Mouse (Mus musculus): Measurements from ENCODE around the gene Cox4i2. TPM values are rescaled to one million over a fixed set of nuclear protein-coding genes. Genes with fewer than 3 reads are reported as not detected.

The Cox4i2 gene
- total and polyA plus RNA-seq, 3 experiments: 0.16 TPM; not detected in 2

DNA sequence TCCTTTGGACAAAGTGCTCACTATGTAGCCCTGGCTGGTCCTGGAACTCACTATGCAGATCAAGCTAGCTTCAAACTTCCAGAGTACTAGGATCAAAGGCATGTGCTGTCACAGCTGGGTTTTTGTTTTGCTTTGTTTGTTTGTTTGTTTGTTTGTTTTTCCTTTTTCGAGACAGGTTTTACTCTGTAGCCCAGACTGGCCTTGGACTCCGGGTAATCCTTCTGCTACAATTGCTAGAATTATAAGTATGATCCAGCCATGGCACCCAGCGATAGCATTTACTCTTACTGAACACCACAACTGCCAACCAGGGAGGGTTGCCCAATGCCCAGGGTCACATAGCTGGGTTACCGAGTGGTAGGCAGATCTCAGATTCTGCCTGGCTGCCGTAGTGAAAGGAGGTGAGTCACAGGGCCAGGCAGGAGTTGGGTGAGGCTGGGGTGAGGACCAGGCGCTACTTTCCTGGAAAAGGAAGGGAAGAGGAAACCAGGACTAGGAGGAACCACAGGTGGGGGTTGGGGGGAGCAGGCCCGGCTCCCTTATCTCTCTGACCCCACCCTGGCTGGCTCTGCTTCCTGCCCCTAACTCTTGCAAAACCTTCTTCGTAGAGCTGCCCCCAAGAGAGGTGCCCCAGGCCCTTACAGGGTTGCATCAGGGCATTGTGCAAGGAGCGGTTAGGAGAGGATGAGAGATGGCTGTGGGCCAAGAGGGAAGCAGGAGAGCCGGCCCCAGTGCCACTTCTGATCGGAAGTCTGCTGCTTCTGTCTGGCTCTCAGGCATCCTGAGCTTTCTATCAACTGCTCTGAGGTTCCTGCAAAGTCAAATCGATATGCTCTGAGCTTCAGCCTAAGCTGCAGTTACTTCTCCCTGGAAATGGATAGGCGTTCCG, 12.6 kb upstream of the Cox4i2 start:
- Histone ChIP-seq H3K4me1 (ENCODE audit: insufficient read depth, low read depth, low read length) (peaks cover 77% of the 10 kb centered on the region), H3K36me3 (replicated peaks) (peaks cover 14% of the 10 kb centered on the region), H3K9me3 (replicated peaks) (no peaks in the 10 kb centered on the region), H3K27me3 (ENCODE audit: insufficient read depth, low read length) (no peaks in the 10 kb centered on the region), H3K4me3 (ENCODE audit: low read depth, low read length) (peak overlapping the region; percentile 60; the same call in 1 of the 2 replicates)
- TF ChIP-seq GATA2 (IDR thresholded peaks at IDR 0.05; ENCODE audit: borderline replicate concordance, low read depth, low read length): no peak
- no peak; the same call in 1 of the 2 replicates for TF ChIP-seq TAL1 (conservative IDR thresholded peaks at IDR 0.05; ENCODE audit: low read depth, low read length)
- TF ChIP-seq CTCF (IDR thresholded peaks at IDR 0.05; ENCODE audit: low read depth, low read length): no peak
- no peak for TF ChIP-seq POLR2AphosphoS5 (IDR thresholded peaks at IDR 0.05; ENCODE audit: insufficient replicate concordance, low read depth, low read length)
- TF ChIP-seq GATA1 (IDR thresholded peaks at IDR 0.05; ENCODE audit: borderline replicate concordance, low read length): no peak
- ATAC-seq (ENCODE audit: extremely low read depth, insufficient number of reproducible peaks, low FRiP score, poor library complexity, severe bottlenecking): peak; percentile 42
- peak; percentile 67 for DNase-seq (ENCODE audit: low spot score)

DNA sequence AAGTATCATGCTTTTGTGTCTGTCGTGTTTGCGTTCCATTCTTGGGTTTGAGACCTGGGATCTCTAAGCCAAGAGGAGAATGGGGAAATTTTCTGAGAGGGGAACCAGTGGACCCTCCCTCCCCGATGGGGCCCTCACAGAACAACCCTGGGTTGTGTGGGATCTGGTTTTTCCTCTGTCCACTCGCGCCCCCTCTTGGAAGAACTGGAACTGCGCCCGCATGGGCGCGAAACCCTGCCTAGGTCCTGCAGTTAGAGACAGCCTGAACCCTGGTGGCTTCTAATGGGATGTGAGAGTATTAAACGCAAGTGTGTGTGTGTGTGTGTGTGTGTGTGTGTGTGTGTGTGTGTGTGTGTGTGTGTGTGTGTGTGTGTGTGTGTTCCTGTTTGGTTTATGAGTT, 11.5 kb upstream of the Cox4i2 start:
- Histone ChIP-seq H3K9me3 (replicated peaks) (no peaks in the 10 kb centered on the region), H3K4me1 (ENCODE audit: insufficient read depth, low read depth, low read length) (peaks cover 73% of the 10 kb centered on the region), H3K27me3 (ENCODE audit: insufficient read depth, low read length) (no peaks in the 10 kb centered on the region), H3K4me3 (ENCODE audit: low read depth, low read length) (no peak overlapping the region; the same call in 1 of the 2 replicates), H3K36me3 (replicated peaks) (peaks cover 10% of the 10 kb centered on the region)
- DNase-seq (ENCODE audit: low spot score) (peak; percentile 63), ATAC-seq (ENCODE audit: extremely low read depth, insufficient number of reproducible peaks, low FRiP score, poor library complexity, severe bottlenecking) (no peak)
- peak; percentile 70 for TF ChIP-seq CTCF (IDR thresholded peaks at IDR 0.05; ENCODE audit: low read depth, low read length)
- TF ChIP-seq GATA1 (IDR thresholded peaks at IDR 0.05; ENCODE audit: borderline replicate concordance, low read length): no peak
- no peak for TF ChIP-seq TAL1 (conservative IDR thresholded peaks at IDR 0.05; ENCODE audit: low read depth, low read length)
- no peak for TF ChIP-seq GATA2 (IDR thresholded peaks at IDR 0.05; ENCODE audit: borderline replicate concordance, low read depth, low read length)
- TF ChIP-seq POLR2AphosphoS5 (IDR thresholded peaks at IDR 0.05; ENCODE audit: insufficient replicate concordance, low read depth, low read length): no peak

- DNase-seq (ENCODE audit: low spot score): no peak
- no peak overlapping the region for H3K4me3 ChIP-seq (ENCODE audit: low read depth, low read length)
- peaks cover 32% of the 10 kb centered on the region for H3K4me1 ChIP-seq (ENCODE audit: insufficient read depth, low read depth, low read length)
- TF ChIP-seq GATA1 (IDR thresholded peaks at IDR 0.05; ENCODE audit: borderline replicate concordance, low read length) (no peak), GATA2 (IDR thresholded peaks at IDR 0.05; ENCODE audit: borderline replicate concordance, low read depth, low read length) (no peak), TAL1 (conservative IDR thresholded peaks at IDR 0.05; ENCODE audit: low read depth, low read length) (no peak), CTCF (IDR thresholded peaks at IDR 0.05; ENCODE audit: low read depth, low read length) (no peak), POLR2AphosphoS5 (IDR thresholded peaks at IDR 0.05; ENCODE audit: insufficient replicate concordance, low read depth, low read length) (no peak)
- H3K36me3 ChIP-seq (replicated peaks): no peaks in the 10 kb centered on the region
- peaks cover 67% of the 10 kb centered on the region for H3K27me3 ChIP-seq (ENCODE audit: insufficient read depth, low read length)
- no peak for ATAC-seq (ENCODE audit: extremely low read depth, insufficient number of reproducible peaks, low FRiP score, poor library complexity, severe bottlenecking)
- H3K9me3 ChIP-seq (replicated peaks): no peaks in the 10 kb centered on the region
Observed at GRCm38 (mm10) chr2:152756474-152757393, 2.8 kb downstream of the Cox4i2 start.

- ATAC-seq (ENCODE audit: extremely low read depth, insufficient number of reproducible peaks, low FRiP score, poor library complexity, severe bottlenecking): no peak
- no peak overlapping the region for H3K4me3 ChIP-seq (ENCODE audit: low read depth, low read length)
- H3K27me3 ChIP-seq (ENCODE audit: insufficient read depth, low read length): peaks cover 65% of the 10 kb centered on the region
- H3K36me3 ChIP-seq (replicated peaks): no peaks in the 10 kb centered on the region
- no peak for DNase-seq (ENCODE audit: low spot score)
- no peak for TF ChIP-seq POLR2AphosphoS5 (IDR thresholded peaks at IDR 0.05; ENCODE audit: insufficient replicate concordance, low read depth, low read length)
- no peak for TF ChIP-seq GATA1 (IDR thresholded peaks at IDR 0.05; ENCODE audit: borderline replicate concordance, low read length)
- TF ChIP-seq CTCF (IDR thresholded peaks at IDR 0.05; ENCODE audit: low read depth, low read length): no peak
- TF ChIP-seq GATA2 (IDR thresholded peaks at IDR 0.05; ENCODE audit: borderline replicate concordance, low read depth, low read length): no peak
- TF ChIP-seq TAL1 (conservative IDR thresholded peaks at IDR 0.05; ENCODE audit: low read depth, low read length): no peak
- peaks cover 30% of the 10 kb centered on the region for H3K4me1 ChIP-seq (ENCODE audit: insufficient read depth, low read depth, low read length)
- no peaks in the 10 kb centered on the region for H3K9me3 ChIP-seq (replicated peaks)
Observed at GRCm38 (mm10) chr2:152757478-152757877, 3.5 kb downstream of the Cox4i2 start.

- ATAC-seq (ENCODE audit: extremely low read depth, insufficient number of reproducible peaks, low FRiP score, poor library complexity, severe bottlenecking) (no peak), DNase-seq (ENCODE audit: low spot score) (no peak)
- H3K4me3 ChIP-seq (ENCODE audit: low read depth, low read length): no peak overlapping the region
- no peaks in the 10 kb centered on the region for H3K36me3 ChIP-seq (replicated peaks)
- H3K9me3 ChIP-seq (replicated peaks): no peaks in the 10 kb centered on the region
- peaks cover 65% of the 10 kb centered on the region for H3K27me3 ChIP-seq (ENCODE audit: insufficient read depth, low read length)
- peaks cover 32% of the 10 kb centered on the region for H3K4me1 ChIP-seq (ENCODE audit: insufficient read depth, low read depth, low read length)
- TF ChIP-seq GATA1 (IDR thresholded peaks at IDR 0.05; ENCODE audit: borderline replicate concordance, low read length): no peak
- no peak for TF ChIP-seq CTCF (IDR thresholded peaks at IDR 0.05; ENCODE audit: low read depth, low read length)
- no peak for TF ChIP-seq GATA2 (IDR thresholded peaks at IDR 0.05; ENCODE audit: borderline replicate concordance, low read depth, low read length)
- no peak for TF ChIP-seq POLR2AphosphoS5 (IDR thresholded peaks at IDR 0.05; ENCODE audit: insufficient replicate concordance, low read depth, low read length)
Observed at GRCm38 (mm10) chr2:152758351-152758750, 4.4 kb downstream of the Cox4i2 start.
